Mouse (Mus musculus): ENCODE measurements at regions not wholly inside any gene's neighbourhood (a gene's known extent, or its start where the extent isn't known, plus 50 kb on each side); places are given as distances from the start of the nearest gene placed in this dataset.

DNA sequence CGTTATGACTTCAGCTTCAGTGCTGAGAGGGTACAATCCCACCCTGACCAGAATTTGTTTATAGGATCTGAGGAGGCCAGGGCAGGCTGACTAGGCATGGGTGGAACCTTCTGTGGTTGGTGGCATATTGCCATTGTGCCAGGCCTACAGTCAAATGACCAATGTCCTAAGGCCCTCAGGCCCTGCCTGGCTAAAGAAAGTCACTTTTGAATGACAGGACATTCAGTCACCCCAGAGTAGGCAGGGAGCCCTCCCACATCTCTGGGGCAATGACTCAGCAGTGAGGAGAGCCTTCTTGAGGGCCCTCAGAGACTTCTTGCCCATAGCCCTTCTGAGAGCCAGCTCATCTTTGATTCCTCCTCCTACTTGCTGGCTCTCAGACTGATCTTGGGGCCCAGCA, 102.9 kb downstream of the Asb7 start:
- TF ChIP-seq EP300 (IDR thresholded peaks at IDR 0.05; ENCODE audit: low read depth) (no peak), CTCF (IDR thresholded peaks at IDR 0.05; ENCODE audit: low read depth) (no peak)

All from heart, postnatal 0 days (tissue).